Mouse (Mus musculus): ENCODE measurements around the gene Meis3. TPM values are rescaled to one million over a fixed set of nuclear protein-coding genes. Genes with fewer than 3 reads are reported as not detected.
A peak's percentile ranks its signal among the peaks of the same experiment; 100 is the strongest.

Meis3 gene
- 80.7 and 99.3 TPM in 2 replicates for polyA plus RNA-seq (2016; fragmentation: Nextera tagmentation; extraction: Ambion mirVana)

- DNase-seq (ENCODE audit: low spot score), result peak; percentile 83
- WGBS, result under 1% methylated on average over 42 of the region's 42 CpGs
- Histone ChIP-seq H3K36me3 (peaks cover 29% of the 10 kb centered on the region), H3K4me1 (peaks cover 54% of the 10 kb centered on the region), H3K27me3 (ENCODE audit: low read depth, poor library complexity, severe bottlenecking) (peaks cover 4% of the 10 kb centered on the region; the same call in 1 of the 2 replicates), H3K27ac (replicated peaks) (peak within 1 kb of the TSS; percentile 89), H3K4me3 (peak within 1 kb of the TSS; percentile 88), H3K9me3 (replicated peaks) (no peaks in the 10 kb centered on the region)
These were observed at the start of gene Meis3 for GRCm38 (mm10) chr7:16174597-16175541. Meis3 (plus strand) TSS chr7:16175090.

GRCm38 (mm10) chr7:16125829-16126228 is 49.1 kb upstream of the Meis3 start:
- no peak overlapping the region for H3K4me3 ChIP-seq
- H3K4me1 ChIP-seq, result peaks cover 22% of the 10 kb centered on the region
- H3K36me3 ChIP-seq, result peaks cover 13% of the 10 kb centered on the region; the same call in 1 of the 2 replicates
- no peaks in the 10 kb centered on the region for H3K9me3 ChIP-seq (replicated peaks)
- DNase-seq (ENCODE audit: low spot score), result no peak
- H3K27me3 ChIP-seq (ENCODE audit: low read depth, poor library complexity, severe bottlenecking), result peaks cover 7% of the 10 kb centered on the region; the same call in 1 of the 2 replicates
- WGBS, result 85% methylated on average over 9 of the region's 9 CpGs
- no peak overlapping the region for H3K27ac ChIP-seq (replicated peaks)

- 89% methylated on average over 6 of the region's 6 CpGs for WGBS
- no peak for DNase-seq (ENCODE audit: low spot score)
- no peak overlapping the region for H3K4me3 ChIP-seq
These were observed 46.5 kb upstream of the Meis3 start for GRCm38 (mm10) chr7:16128344-16128743.

GRCm38 (mm10) chr7:16128899-16129298 is 46.0 kb upstream of the Meis3 start:
- H3K4me3 ChIP-seq, result peak overlapping the region; percentile 86; the same call in 1 of the 2 replicates
- 65% methylated on average over 5 of the region's 5 CpGs for WGBS
- no peaks in the 10 kb centered on the region for H3K9me3 ChIP-seq (replicated peaks)
- no peak for DNase-seq (ENCODE audit: low spot score)
- peak overlapping the region; percentile 91 for H3K27ac ChIP-seq (replicated peaks)
- H3K27me3 ChIP-seq (ENCODE audit: low read depth, poor library complexity, severe bottlenecking), result peaks cover 19% of the 10 kb centered on the region
- H3K4me1 ChIP-seq, result peaks cover 45% of the 10 kb centered on the region
- H3K36me3 ChIP-seq, result peaks cover 10% of the 10 kb centered on the region; the same call in 1 of the 2 replicates

More at GRCm38 (mm10) chr7:16128344-16128743, 46.5 kb upstream of the Meis3 start:
- Histone ChIP-seq H3K4me1 (peaks cover 45% of the 10 kb centered on the region), H3K27ac (replicated peaks) (no peak overlapping the region), H3K36me3 (peaks cover 10% of the 10 kb centered on the region; the same call in 1 of the 2 replicates), H3K9me3 (replicated peaks) (no peaks in the 10 kb centered on the region), H3K27me3 (ENCODE audit: low read depth, poor library complexity, severe bottlenecking) (peaks cover 19% of the 10 kb centered on the region)

- Histone ChIP-seq H3K4me3 (peak within 1 kb of the TSS; percentile 86), H3K27me3 (ENCODE audit: low read depth, poor library complexity, severe bottlenecking) (peaks cover 19% of the 10 kb centered on the region), H3K4me1 (peaks cover 47% of the 10 kb centered on the region), H3K36me3 (peaks cover 14% of the 10 kb centered on the region), H3K9me3 (replicated peaks) (no peaks in the 10 kb centered on the region), H3K27ac (replicated peaks) (peak within 1 kb of the TSS; percentile 91)
- WGBS, result 2% methylated on average over 12 of the region's 12 CpGs
- DNase-seq (ENCODE audit: low spot score), result peak; percentile 87
These were observed 45.5 kb upstream of the Meis3 start, which contains the start of gene Slc8a2 for GRCm38 (mm10) chr7:16129421-16129845. Slc8a2 (plus strand) TSS chr7:16129826.

- Histone ChIP-seq H3K4me1 (peaks cover 49% of the 10 kb centered on the region), H3K27me3 (ENCODE audit: low read depth, poor library complexity, severe bottlenecking) (peaks cover 19% of the 10 kb centered on the region), H3K36me3 (peaks cover 16% of the 10 kb centered on the region), H3K9me3 (replicated peaks) (no peaks in the 10 kb centered on the region), H3K4me3 (peak overlapping the region; percentile 86), H3K27ac (replicated peaks) (peak overlapping the region; percentile 91)
- peak; percentile 89 for DNase-seq (ENCODE audit: low spot score)
- under 1% methylated on average over 38 of the region's 38 CpGs for WGBS
These were observed 44.8 kb upstream of the Meis3 start for GRCm38 (mm10) chr7:16129846-16130691.

GRCm38 (mm10) chr7:16130956-16131634 is 43.8 kb upstream of the Meis3 start:
- DNase-seq (ENCODE audit: low spot score), result no peak
- peaks cover 49% of the 10 kb centered on the region for H3K4me1 ChIP-seq

DNA sequence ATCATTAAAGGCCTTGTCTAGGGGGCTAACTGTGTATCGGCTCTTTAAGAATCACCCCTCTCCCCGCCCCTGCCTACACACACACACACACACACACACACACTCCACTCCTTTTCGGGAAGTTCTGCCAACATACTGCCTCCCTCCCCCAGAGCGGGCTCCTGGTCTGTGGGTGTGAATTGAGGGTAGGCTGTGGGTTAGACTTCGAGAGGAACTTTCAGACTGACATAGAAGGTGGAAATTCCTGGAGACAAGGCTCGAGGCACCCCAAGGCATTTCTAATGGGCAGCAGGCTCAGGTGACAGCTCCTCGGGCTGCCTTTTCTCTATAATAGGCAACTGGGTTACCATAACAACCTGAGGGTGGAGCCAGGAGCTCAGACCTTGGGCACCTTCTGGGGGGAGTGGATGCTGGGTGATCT is 42.7 kb upstream of the Meis3 start:
- peaks cover 9% of the 10 kb centered on the region; the same call in 1 of the 2 replicates for H3K36me3 ChIP-seq
- peak overlapping the region; percentile 21; the same call in 1 of the 2 replicates for H3K4me3 ChIP-seq
- no peak for DNase-seq (ENCODE audit: low spot score)
- H3K9me3 ChIP-seq (replicated peaks), result no peaks in the 10 kb centered on the region
- WGBS, result 22% methylated on average over 7 of the region's 7 CpGs
- peaks cover 49% of the 10 kb centered on the region for H3K4me1 ChIP-seq
- H3K27me3 ChIP-seq (ENCODE audit: low read depth, poor library complexity, severe bottlenecking), result peaks cover 19% of the 10 kb centered on the region
- no peak overlapping the region for H3K27ac ChIP-seq (replicated peaks)

More at GRCm38 (mm10) chr7:16130956-16131634, 43.8 kb upstream of the Meis3 start:
- Histone ChIP-seq H3K9me3 (replicated peaks) (no peaks in the 10 kb centered on the region), H3K4me3 (peak overlapping the region; percentile 86), H3K27ac (replicated peaks) (peak overlapping the region; percentile 14), H3K27me3 (ENCODE audit: low read depth, poor library complexity, severe bottlenecking) (peaks cover 19% of the 10 kb centered on the region), H3K36me3 (peaks cover 13% of the 10 kb centered on the region; the same call in 1 of the 2 replicates)
- 43% methylated on average over 13 of the region's 13 CpGs for WGBS

DNA sequence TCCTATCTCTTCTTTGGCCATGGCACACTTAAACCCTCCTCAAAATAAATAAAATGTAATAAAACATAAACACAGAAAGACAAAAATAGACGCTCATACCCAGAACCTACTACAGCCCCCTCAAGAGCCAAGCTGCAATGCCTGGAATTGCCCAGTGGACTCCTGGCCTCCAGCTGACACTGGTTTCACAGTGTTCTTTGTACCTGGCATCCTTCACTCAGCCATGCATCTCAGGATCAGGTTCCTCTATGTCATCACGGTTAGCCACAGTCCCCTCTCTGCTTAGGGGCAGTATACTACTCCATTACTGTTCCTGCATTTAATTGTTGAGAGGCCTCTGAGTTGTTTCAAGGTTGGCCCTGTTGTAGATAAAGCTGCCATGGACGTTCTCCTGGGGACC is 42.0 kb upstream of the Meis3 start:
- no peak for DNase-seq (ENCODE audit: low spot score)
- H3K4me3 ChIP-seq, result no peak overlapping the region
- peaks cover 19% of the 10 kb centered on the region for H3K27me3 ChIP-seq (ENCODE audit: low read depth, poor library complexity, severe bottlenecking)
- H3K9me3 ChIP-seq (replicated peaks), result no peaks in the 10 kb centered on the region
- peaks cover 6% of the 10 kb centered on the region; the same call in 1 of the 2 replicates for H3K36me3 ChIP-seq
- H3K4me1 ChIP-seq, result peaks cover 49% of the 10 kb centered on the region
- H3K27ac ChIP-seq (replicated peaks), result no peak overlapping the region
- WGBS, result 83% methylated on average over 3 of the region's 3 CpGs

DNA sequence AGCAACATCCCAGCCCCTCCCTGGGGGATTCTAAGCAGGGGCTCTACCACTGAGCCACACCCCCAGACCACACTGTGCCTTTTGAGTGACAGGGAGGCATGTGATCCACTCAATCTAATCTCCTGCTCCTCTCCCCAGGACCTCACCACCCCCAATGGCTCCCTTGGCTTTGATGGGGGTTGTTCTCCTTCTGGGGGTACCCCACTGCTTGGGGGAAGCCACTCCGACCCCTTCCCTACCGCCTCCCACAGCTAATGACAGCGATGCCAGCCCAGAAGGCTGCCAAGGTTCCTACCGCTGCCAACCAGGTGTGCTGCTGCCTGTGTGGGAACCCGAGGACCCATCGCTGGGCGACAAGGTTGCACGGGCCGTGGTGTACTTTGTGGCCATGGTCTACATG is 41.2 kb upstream of the Meis3 start:
- Histone ChIP-seq H3K4me1 (peaks cover 49% of the 10 kb centered on the region), H3K4me3 (no peak overlapping the region), H3K9me3 (replicated peaks) (no peaks in the 10 kb centered on the region), H3K36me3 (peaks cover 6% of the 10 kb centered on the region; the same call in 1 of the 2 replicates), H3K27me3 (ENCODE audit: low read depth, poor library complexity, severe bottlenecking) (peaks cover 19% of the 10 kb centered on the region), H3K27ac (replicated peaks) (no peak overlapping the region)
- no peak for DNase-seq (ENCODE audit: low spot score)
- 90% methylated on average over 9 of the region's 9 CpGs for WGBS

DNA sequence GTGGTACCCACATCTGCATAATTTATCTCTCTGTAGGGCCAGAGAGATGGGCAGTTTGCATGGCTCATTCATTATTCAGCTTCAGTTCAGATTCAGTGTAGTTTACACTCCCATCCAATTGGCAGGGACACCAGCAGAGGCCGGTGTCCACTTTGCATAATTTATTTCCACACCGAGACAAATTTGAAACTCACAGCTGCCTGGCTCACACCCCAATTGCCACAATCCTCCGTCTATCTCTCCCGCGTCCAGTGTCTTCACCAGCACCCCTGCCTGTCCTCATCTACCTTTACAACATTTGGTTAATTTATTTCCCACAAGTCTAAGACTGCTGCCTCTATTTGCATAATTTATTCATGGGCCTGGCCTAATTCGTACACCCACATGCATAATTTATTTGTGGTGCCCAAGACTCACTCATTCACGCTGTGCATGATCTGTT is 39.9 kb upstream of the Meis3 start:
- Histone ChIP-seq H3K27me3 (ENCODE audit: low read depth, poor library complexity, severe bottlenecking) (peaks cover 19% of the 10 kb centered on the region), H3K36me3 (peaks cover 6% of the 10 kb centered on the region; the same call in 1 of the 2 replicates), H3K4me3 (no peak overlapping the region), H3K4me1 (peaks cover 36% of the 10 kb centered on the region), H3K9me3 (replicated peaks) (no peaks in the 10 kb centered on the region), H3K27ac (replicated peaks) (no peak overlapping the region)
- DNase-seq (ENCODE audit: low spot score), result no peak
- WGBS, result 77% methylated on average over 7 of the region's 7 CpGs
